Mouse (Mus musculus): ENCODE measurements around the gene Ap3m1. TPM values are rescaled to one million over a fixed set of nuclear protein-coding genes. Genes with fewer than 3 reads are reported as not detected.

The Ap3m1 gene
- total and polyA plus RNA-seq, 3 experiments = 32.6 to 73.4 (median 61.7) TPM

GRCm38 (mm10) chr14:20983832-20984231 lies 68.5 kb downstream of the Ap3m1 start:
- DNase-seq (ENCODE audit: extremely low read depth) = no peak
- no peak overlapping the region for H3K27ac ChIP-seq (ENCODE audit: insufficient read depth, low read depth)
- H3K4me1 ChIP-seq (ENCODE audit: control insufficient read depth in 1 of 2, insufficient read depth in 2 of 2) = peaks cover 4 to 10% of the 10 kb centered on the region in 2 experiments; a peak in 3 of 4 replicates
- dilution Hi-C loops (cut with MboI; ENCODE audit: extremely low pct_ligation_motif_present, extremely low pct_unique_long_range_greater_than_20kb, low sequenced_read_pairs) = no loop called here
- H3K4me3 ChIP-seq (replicated peaks in 1 of 3; ENCODE audit: low read depth in 2 of 3, low read length in 2 of 3, poor library complexity in 1 of 3) = no peak overlapping the region
- H3K9me3 ChIP-seq (replicated peaks; ENCODE audit: low read length) = no peaks in the 10 kb centered on the region
- TF ChIP-seq ZKSCAN1 (IDR thresholded peaks at IDR 0.05; ENCODE audit: borderline replicate concordance, low read depth, low read length) (no peak), POLR2A (IDR thresholded peaks at IDR 0.05; ENCODE audit: low read depth, low read length) (no peak), TBP (conservative IDR thresholded peaks at IDR 0.05; ENCODE audit: low read depth, low read length) (no peak), CHD2 (IDR thresholded peaks at IDR 0.05; ENCODE audit: low read length) (no peak), ZC3H11A (IDR thresholded peaks at IDR 0.05; ENCODE audit: low read depth, low read length) (no peak), JUND (conservative IDR thresholded peaks at IDR 0.05; ENCODE audit: low read depth, low read length) (no peak), CTCF (conservative IDR thresholded peaks at IDR 0.05 in 1 of 2, IDR thresholded peaks at IDR 0.05 in 1 of 2; ENCODE audit: low read depth in 2 of 2, low read length in 2 of 2) (no peak), MAFK (IDR thresholded peaks at IDR 0.05; ENCODE audit: insufficient replicate concordance, low read length) (no peak), BHLHE40 (IDR thresholded peaks at IDR 0.05; ENCODE audit: low read depth, low read length) (no peak), UBTF (IDR thresholded peaks at IDR 0.05; ENCODE audit: low read depth, low read length) (no peak)
- in situ Hi-C loops (cut with MboI; ENCODE audit: low pct_ligation_motif_present, low pct_unique_long_range_greater_than_20kb, low sequenced_read_pairs) = no loop called here
- no peaks in the 10 kb centered on the region for H3K79me2 ChIP-seq (replicated peaks; ENCODE audit: control insufficient read depth, extremely low read depth, insufficient read depth, poor library complexity, severe bottlenecking)
- H3K4me2 ChIP-seq (ENCODE audit: insufficient read depth, low read depth, poor library complexity, severe bottlenecking) = no peak overlapping the region
- peaks cover 0 to 2% of the 10 kb centered on the region in 2 experiments for H3K36me3 ChIP-seq (replicated peaks in 1 of 2; ENCODE audit: control insufficient read depth in 1 of 2, insufficient read depth in 1 of 2, low read length in 1 of 2)
- H3K27me3 ChIP-seq (replicated peaks) = no peaks in the 10 kb centered on the region
- H3K9ac ChIP-seq (ENCODE audit: insufficient read depth, low read depth) = no peak overlapping the region

Other genes with a start within 250 kb of the Ap3m1 start
- 2.4 and 3.2 TPM in 2 replicates for gene Plau, start 215.8 kb downstream of the Ap3m1 start, total RNA-seq (2012; rRNA removed)
- gene Plau, start 215.8 kb downstream of the Ap3m1 start, total RNA-seq (2014; rRNA removed) = 1.4 and 1.8 TPM in 2 replicates
- gene Plau, start 215.8 kb downstream of the Ap3m1 start, polyA plus RNA-seq (2012; ENCODE audit: insufficient read length, low read depth) = 2.8 TPM in 2 replicates
- 2.1 and 2.6 TPM in 2 replicates for gene Vcl, start 123.1 kb downstream of the Ap3m1 start, total RNA-seq (2012; rRNA removed)
- 3.9 and 4.6 TPM in 2 replicates for gene Vcl, start 123.1 kb downstream of the Ap3m1 start, total RNA-seq (2014; rRNA removed)
- gene Vcl, start 123.1 kb downstream of the Ap3m1 start, polyA plus RNA-seq (2012; ENCODE audit: insufficient read length, low read depth) = 4.5 and 7.1 TPM in 2 replicates
- 59.0 and 84.9 TPM in 2 replicates for gene Adk, start 66 bp upstream of the Ap3m1 start, total RNA-seq (2012; rRNA removed)
- 123 and 129 TPM in 2 replicates for gene Adk, start 66 bp upstream of the Ap3m1 start, total RNA-seq (2014; rRNA removed)
- 47.9 and 58.8 TPM in 2 replicates for gene Adk, start 66 bp upstream of the Ap3m1 start, polyA plus RNA-seq (2012; ENCODE audit: insufficient read length, low read depth)